Mouse (Mus musculus) frontal cortex, postnatal 10 days (tissue): ENCODE data around the gene Bcar1.

Source experiments
- DNase-seq, 2 experiments: peaks; one replicate each; pipeline ENCODE4 v3.0.0; 2022; ENCODE audit warnings: low spot score in 2 of 2, mixed read lengths in 1 of 2

The Bcar1 gene

GRCm38 (mm10) chr8:111743792-111744696 is at the start of gene Bcar1:
Gene Bcar1 (minus strand): TSS chr8:111743809.
- peak; percentile 42 to 70 for DNase-seq

DNA sequence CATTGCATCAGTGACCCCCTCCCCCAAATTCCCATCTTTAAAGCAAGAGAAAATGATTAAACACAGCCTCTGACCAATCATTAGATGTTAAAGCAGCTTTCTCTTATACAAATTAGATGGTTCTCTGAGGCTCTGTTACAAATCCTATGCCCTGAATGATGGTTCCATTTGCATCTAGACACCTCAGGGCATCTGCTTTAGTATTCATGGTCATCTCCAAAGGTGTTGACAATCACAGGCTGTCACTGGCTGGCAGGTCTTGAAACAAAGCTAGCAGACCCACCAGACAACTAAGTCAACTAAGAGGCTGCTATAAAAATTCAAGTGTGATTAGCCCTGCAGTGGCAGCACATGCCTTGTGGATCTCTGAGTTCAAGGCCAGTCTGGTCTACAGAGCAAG is 46.0 kb upstream of the Bcar1 start:
- no peak for DNase-seq

GRCm38 (mm10) chr8:111789200-111789599 is 45.6 kb upstream of the Bcar1 start:
- DNase-seq, result no peak

- DNase-seq, result no peak
These were observed 44.9 kb upstream of the Bcar1 start for GRCm38 (mm10) chr8:111788497-111788896.

DNA sequence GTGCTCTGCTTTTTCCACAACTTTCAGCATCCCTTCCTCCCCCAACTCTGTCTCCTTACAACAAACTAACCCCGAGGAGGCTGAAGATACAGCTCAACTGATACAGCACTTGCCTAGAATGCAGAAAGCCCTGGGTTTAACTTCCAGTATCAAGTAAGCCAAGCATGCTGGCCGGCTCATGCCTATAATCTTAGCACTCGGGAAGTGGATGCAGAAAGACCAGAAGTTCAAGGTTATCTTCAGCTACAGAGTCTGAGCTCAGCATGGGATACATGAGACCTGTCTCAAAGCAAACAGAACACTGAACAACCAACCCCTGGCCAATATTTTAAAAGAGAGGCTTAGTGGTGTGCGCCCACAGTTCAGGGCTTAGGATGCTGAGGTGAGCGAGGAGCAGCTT is 44.5 kb upstream of the Bcar1 start:
- no peak for DNase-seq

GRCm38 (mm10) chr8:111787683-111788082 is 44.1 kb upstream of the Bcar1 start:
- no peak for DNase-seq

- DNase-seq, result no peak
These were observed 43.3 kb upstream of the Bcar1 start for GRCm38 (mm10) chr8:111786701-111787588.

DNA sequence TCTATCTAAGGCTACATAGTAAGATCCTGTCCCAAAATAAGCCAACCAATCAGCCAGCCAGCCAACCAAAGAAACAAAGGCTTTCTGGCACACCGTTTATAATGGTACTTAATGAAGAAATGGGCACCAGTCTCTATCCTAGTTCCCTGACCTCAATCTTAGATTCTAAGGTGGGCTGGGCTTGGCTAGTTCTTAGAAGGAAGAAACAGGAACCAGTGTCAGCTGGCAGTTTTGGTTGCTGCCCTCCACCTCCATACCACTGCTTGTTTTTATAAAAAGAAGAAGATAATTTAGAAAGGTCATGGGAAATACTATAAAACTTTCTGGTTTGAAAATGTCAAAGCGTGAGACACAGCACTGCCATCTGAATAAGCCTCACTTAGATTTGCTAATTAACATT is 42.5 kb upstream of the Bcar1 start:
- no peak for DNase-seq

DNA sequence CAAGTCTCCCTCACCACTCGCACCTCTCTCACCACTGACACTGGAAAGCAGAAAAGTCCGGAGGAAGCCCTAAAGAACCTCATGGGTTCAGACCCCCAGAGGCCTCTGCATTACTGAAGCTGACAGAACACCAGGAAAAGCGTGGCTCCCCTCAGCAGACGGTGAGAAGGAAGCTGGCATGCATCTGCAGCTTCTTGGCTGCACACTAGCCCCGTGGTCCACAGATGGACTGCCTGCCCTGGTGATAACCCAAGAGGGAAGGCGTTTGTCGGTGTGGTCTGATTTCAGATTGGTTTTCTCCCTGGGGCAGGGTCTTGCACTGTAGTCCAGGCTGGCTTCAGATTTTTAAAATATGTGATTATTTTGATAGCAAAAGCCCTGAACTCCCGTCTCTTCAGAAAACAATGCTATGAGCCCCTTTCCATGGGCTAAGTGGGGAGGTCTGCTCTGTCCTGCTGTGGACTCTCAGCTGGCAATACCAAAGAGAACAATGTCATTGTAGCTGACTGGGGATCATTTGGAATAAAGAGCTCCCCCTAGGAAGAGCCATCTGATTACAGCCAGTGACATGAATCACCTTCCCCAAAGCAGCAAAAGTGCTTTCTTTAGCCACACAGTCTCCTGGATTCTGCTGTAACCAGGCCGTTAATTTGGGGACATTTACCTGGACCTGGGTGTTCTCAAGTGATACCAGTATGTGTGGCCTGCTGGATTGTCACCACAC is 39.2 kb upstream of the Bcar1 start:
- no peak for DNase-seq

- DNase-seq, result no peak
These were observed 38.6 kb upstream of the Bcar1 start for GRCm38 (mm10) chr8:111782161-111782560.

DNA sequence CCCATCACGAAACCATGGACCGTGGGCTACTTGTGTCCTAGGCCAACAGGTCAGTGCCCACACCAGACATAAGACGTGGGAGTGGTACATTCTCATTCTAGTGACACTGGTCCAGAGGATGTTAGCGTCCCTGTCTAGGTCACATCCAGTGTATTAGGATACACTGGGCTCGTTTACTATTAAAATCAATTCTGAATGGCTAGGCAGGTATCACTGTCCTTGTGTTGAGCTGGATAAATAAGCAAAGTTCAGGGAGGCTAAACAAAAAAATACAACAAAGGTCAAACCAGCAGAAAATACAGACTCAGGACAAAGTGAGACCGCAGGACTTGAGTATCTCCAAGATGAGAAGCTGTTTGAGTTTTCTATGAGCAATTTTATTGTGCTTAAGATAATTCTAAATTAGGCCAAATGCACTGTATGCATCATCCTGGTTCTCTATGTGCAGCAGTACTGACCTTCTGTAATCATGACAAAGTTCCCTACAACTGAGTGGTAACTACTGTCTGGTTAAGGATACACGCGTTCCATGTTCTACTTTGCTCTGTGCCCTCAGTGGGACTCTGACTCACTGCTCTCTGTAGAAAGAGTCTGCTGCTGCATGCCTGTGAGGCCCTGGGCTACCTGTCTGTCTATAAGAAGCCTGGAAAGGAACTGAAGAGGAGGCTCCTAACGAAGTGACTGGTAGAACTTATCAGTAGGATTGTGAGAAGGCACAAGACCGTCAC is 37.3 kb upstream of the Bcar1 start:
- DNase-seq, result no peak

DNA sequence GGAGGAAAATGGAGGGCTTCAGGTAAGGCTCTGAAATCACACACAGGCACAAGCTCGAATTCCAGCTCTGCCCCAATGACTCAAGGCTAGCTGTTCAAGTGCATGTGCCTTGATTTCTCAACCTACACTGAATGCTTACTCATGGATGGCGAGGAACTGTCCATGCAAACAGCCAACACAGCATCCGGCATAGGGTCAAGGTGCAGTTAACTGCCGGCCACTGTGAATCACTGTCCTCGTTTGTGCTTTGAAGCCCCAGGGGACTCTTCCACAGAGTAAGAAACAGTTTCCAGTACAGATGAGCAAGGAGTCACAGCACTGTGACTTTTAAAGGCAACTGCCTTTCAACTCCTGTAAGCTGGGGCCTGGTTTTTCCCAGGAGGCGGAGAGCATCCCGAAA is 36.1 kb upstream of the Bcar1 start:
- no peak for DNase-seq

DNA sequence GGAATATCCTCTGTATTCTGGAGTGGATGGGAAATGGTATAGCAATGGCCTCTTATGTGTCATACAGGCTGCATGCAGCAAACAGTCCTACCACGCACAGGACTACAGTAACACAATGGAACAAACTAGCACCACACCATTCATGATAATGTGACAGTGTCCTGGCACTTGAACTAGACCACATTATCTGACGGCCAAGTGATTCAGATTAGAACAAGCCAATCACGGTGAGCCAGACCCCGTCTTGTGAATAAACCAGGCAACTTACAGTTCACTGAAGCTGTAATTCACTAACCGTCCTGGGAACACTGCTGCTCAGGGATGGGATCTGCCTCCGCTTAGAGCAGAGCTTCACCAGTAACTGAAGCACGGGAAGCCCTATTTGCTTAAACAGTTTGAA is 35.2 kb upstream of the Bcar1 start:
- DNase-seq, result no peak

DNA sequence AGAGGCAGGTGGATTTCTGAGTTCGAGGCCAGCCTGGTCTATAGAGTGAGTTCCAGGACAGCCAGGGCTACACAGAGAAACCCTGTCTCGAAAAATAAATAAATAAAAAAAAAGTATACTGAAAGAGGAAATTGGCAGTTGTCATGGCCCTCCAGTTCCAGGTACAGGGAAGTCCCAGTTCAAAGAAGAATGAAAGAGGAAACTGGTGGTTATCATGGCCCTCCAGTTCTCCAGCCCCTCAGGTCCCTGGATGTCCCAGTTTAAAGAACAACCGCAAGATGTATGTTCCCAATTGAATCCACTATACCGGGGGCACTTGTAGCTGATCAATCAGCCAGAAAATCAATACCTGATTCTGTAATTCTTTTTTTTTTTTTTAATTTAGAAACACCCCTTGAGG is 32.9 kb upstream of the Bcar1 start:
- no peak for DNase-seq

GRCm38 (mm10) chr8:111775766-111776165 is 32.2 kb upstream of the Bcar1 start:
- DNase-seq, result no peak

DNA sequence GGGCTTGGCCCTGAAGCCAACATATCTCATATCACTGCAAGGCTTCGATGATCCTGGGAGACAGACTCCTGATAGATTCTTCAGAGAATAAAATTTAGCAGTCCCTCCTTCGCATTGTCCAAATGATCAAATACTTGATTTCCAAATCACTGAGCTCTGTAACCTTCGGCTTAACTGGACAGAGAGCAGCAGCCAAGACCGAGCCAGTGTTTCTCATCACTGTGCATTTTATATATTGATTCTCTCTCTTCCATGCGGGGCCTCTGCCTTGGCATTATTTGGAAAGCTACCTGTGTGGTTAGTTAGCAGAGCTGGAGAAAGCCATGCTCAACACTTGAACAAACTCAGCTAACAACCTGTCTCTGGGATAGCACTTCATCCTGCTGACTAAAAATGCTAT is 29.9 kb upstream of the Bcar1 start:
- no peak for DNase-seq

DNA sequence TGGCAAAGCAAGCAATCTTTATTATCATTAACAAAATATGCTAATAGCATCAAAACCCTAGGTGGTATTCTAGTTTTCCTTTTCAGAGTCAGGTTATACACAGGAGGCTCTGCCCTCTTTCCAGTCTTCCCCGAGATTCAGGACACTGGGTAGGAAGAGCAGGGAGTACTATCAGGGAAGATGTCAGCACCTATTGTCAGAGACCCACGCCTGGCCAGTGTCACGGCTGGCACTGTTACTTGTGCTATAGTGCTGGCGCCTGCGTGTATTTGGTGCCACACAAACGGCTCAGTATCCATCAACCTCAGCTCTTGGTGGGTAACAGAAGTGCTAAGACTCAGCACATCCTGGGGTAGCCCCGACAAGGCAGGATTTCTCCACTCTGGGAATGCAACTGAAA is 29.4 kb upstream of the Bcar1 start:
- no peak for DNase-seq

DNA sequence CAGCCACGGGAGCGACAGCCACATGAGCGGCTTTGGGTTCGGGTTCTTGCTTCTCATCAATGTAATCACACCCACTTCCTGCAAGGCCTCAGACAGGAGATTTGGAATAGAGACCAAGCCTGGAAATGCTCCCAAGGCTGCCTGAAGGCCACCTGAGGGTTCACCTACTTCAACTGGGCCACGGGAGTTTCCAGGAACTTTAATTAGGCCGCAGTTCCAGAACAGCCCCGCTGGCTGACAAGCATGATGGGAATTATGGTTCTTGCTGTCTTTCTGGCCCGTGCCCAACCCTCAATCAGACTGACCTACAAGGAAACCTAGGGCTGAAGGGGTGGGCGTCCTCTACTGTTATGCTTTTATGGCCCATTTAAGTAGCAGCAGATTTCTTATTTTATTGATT is 28.5 kb upstream of the Bcar1 start:
- no peak for DNase-seq

DNA sequence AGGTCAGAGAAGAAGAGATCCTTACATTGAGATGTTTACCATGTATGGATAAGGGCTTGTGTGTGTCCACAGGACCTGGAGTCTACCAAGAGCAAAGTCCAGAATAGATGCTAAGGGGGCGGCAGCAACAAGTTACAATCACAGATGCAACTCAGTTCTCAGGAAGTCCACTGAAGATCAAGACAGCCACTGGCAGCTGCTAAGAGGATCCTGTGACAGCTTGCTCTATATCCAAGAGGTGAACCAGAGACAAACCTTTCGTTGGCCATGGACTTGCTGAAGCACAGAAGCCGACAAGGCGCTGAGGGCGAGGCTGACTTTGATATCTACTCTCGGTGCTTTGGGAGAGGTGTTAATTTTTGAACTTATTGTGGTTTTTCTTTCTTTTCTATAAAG is 28.0 kb upstream of the Bcar1 start:
- no peak for DNase-seq

- no peak for DNase-seq
These were observed 27.5 kb upstream of the Bcar1 start for GRCm38 (mm10) chr8:111770958-111771624.
